Mouse (Mus musculus) urinary bladder, postnatal 4 days (tissue): ENCODE data around the gene Shisa7.
"Not testable (repeated sequence)": the region's sequence is repeated elsewhere in the genome, so short reads cannot be mapped to it uniquely, and the experiment has no call there.

ENCODE experiments used
- DNase-seq, 2 experiments: peaks; one replicate each; pipeline ENCODE4 v3.0.0; 2021 to 2022; ENCODE audit warnings: low spot score in 2 of 2

Gene Shisa7

DNA sequence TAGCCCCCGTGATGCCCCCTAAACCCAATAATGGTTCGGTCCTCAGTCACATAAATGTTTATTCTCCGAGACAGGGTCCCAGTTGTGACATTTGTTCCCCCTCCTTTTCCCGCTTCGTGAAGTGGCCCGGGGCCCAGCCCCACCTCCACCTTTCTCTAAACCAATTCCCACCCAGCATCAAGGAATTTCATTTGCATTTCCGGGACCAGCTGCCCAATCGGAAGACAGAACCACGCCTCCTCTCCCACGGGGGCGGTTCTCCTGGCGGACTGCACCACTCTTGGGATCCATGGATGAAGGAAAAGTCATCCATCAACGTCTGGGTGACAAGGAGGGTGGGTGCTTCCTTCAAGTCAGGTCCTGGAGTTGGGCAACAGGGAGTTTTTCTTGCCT, 417 bp upstream of the Shisa7 start:
- DNase-seq: peak in 1 of 2 experiments; percentile 53

DNA sequence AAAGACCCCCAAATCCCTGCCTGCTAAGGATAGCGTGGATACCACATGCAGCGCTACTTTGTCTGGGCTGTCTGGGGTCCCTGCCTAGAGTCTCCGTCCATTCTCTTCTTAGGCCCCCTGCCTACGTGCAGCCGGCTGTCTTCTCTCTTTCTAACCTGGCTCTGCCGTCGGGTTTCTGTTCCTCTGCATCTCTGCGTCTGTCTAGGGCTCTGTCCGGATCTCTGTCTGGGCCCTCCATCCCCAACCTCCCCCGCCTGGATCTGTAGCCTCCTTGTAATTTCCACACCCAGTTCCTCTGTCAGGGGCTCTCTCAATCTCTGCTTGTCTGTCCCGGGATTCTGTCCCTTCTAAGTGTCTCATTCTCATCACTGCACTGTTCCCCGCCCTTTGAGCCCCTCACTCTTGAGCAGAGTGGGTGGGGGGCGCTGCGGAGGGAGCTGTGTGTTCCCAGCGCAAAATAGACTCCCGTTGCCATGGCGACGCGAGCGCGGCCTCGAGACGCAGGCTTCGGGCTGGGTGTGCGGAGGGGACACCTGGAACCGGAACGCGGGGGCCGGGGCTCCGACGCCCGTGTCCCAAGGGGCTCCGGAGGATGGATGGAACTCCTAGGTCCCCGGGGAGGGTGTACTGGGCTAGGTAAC, 772 bp downstream of the Shisa7 start:
- DNase-seq: no peak

DNA sequence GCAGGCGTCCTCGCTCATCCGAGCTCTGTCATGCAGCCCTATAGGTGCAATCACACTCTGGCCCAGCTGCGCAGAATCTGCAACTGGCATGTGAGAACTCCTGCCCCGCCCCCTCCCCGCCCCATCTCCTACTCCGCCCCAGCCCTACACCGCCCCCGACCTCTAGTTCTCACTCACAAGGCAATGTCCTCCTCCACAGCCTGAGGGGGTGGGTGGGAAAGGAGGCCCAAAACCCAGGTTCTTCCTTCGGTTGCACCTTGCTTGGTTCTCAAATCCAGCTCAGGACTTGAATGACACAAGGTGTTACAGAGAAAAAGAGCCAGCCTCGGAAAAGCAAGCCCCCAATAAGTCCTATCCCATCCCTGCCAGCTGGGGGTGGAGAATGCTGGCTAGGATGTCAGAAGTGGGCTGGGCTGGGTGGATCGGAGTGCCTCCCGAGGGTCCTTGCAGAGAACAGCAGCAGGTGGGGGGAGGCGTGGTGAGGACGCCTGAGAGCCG, 1.8 kb downstream of the Shisa7 start:
- no peak for DNase-seq

DNA sequence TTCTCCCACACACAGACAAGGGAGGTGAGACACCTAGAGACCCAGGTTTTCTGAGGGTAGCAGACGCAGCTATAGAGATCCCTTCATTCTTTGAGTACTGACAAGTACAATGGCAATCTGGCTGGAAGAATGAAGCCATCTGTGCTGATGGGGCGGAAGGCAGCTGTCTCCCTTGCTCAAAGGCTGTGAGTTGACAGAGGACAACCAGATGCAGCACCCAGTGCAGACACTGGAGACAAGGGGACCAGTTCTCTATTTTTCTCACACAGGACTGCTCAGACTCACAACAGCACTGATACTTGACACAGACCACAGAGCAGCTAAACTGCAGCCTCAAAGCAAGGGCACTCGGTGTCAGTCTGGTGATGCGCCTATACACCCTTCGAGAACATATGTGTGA, 2.4 kb downstream of the Shisa7 start:
- DNase-seq: no peak

DNA sequence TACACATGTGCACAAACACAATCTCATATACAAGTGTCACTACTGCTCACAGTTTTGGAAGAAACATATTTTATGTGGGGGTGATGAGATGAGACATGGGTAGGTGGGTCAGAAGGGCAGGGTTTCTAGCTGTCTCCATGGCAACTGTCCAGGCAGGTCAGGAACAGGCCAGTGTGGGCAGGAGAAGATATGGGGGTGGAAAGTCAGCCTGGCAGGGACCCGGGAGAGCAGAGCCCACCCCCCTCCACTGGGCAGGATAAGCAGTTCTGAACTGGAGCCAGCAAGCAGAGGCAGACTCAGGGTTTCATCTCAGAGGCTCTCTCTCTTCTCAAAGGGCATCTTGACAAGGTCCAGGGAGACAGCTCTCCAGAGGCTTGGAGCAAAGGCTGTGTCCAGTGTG, 6.9 kb downstream of the Shisa7 start:
- no peak for DNase-seq

DNA sequence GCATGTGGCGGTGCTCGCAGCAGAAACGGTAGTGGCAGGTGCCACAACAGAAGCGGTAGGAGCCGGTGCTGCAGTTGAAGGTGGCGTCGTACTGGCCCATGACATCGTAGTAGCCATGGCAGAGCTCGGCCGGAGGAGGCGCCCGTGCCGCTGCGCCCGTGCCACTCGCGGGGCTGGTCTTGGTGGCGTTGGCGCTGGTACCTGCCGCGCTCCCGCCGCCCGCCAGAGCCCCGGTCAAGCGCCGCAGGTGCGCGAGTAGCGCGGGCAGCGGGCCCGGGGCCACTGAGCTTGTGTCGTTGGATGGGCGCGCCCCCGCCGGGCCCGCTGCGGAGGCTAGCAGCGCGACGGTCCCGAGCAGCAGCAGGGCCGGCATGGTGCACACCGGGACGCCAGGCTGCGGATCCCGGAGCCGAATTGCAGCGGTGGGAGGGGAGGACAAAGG, 8.1 kb downstream of the Shisa7 start:
- DNase-seq: peak in 1 of 2 experiments; percentile 47

DNA sequence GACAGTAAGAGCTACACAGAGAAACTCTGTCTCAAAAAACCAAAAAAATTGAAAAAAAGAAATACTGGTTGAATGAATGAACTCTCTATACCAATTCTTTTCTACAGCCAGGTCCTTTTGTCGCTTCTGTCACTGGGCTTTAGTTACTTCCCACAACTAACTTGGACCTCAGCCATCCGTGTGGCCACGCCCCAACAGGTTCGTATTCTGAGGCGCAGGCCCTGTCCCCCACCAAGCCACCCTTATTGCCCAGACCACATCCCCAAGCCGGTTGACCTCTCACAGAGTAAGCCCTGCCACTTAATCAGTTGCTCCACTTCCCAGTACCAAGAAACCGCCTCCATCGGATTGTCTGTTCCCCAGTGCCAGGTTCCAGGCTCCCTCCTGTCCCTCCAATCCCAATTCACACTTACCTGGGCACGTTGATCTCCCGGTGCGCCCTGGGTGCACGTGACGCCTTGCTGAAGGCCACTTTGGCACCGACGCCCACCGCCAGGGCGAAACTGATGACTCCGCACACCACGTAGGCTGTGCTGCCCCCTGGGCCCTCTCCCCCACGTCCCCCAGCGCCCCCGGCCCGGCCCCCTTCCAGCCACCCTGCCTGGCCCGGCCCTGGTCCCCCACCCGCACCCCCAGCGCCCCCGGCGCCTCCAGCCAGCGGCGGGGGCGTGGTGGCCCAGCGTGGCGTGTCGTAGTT, 8.7 kb downstream of the Shisa7 start:
- no peak for DNase-seq

DNA sequence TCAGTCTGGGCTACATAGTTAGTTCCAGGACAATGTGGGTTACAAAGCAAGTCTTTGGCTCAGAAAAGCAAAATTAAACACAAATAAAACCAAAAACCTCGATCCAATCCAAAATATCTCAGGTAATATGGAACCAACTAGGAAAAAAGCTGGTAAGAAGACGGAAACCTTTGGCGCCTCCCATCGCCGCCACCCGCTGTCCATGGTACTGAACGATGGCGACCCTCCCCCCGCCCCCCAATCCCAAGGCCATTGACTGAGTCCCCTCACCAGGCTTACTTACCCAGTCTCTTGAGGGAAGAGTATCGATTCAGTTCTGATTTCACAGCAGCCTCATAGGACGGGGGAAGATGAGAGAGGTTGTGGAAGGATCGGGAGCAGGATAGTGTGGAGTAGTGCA, 14.0 kb downstream of the Shisa7 start:
- no peak for DNase-seq

DNA sequence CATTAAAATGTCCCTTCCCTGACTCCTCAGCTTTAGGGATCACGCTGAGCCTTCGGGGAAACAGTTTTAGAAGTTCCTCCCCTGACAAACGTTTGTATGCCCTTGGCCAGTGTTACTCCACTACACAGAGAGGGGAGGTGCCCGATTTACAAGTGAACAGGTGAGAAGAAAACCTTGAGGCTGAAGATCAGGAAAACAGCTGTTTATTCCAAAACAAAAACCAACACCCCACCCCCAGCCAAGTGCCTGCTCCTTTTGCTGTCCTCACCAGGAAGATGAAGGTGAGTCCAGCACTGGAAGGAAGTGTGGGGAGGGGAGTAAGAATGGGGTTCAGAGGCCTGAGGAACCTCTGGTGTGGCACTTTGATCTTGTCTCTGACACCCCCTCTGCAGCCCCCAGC, 19.1 kb downstream of the Shisa7 start:
- no peak for DNase-seq

DNA sequence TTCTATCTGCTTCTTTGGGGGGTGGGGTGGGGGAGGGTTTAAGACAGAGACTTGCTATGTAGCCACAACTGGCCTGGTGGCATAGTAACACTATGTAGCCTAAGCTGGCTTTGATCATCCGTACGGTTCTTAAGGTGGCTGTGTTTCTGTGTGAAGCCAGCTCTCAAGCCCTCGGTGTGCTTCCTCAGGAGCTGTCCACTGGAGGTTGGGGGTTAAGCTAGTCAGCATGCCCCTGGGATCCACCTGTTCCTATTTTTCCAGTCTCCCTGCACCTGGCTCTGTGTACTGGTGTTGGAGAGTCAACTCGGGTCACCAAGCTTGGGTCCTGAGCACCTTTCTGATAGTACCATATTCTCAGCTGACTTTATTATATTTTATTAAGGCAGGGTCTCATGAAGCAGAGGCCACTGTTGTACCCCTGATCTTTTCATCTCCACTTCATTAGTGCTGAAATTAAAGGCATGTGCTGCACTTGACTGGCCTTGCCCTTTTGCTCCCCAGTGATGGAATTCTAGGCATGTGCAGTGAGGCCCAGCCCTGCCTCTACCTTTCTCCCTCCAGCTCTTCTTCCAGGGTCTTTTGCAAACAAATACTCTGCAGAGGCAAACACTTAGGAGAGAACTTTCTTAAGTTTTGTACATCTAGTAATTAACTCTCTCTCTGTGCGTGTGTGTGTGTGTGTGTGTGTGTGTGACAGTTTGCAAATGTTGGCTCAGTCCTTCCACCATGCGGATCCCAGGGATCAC, 22.2 kb downstream of the Shisa7 start:
- DNase-seq: no peak

DNA sequence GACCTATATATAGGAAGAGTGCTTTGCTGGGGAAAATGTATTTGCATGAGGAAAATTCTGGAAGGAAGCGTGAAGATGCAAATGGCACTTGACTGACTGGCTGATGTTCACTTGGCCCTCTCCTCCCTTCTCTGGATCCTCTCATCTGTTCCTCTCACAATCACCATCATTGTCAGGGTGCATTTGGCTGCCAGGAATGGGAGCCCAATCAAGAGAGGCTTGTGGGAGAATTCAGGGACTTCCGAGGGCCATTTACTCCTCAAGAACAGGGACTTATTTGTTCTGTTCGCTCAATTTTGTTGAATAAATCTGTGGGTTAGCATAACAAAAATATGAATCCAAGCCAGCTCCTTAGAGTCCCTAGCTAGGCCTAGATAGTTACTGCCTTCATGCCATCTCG, 22.8 kb downstream of the Shisa7 start:
- DNase-seq: no peak

DNA sequence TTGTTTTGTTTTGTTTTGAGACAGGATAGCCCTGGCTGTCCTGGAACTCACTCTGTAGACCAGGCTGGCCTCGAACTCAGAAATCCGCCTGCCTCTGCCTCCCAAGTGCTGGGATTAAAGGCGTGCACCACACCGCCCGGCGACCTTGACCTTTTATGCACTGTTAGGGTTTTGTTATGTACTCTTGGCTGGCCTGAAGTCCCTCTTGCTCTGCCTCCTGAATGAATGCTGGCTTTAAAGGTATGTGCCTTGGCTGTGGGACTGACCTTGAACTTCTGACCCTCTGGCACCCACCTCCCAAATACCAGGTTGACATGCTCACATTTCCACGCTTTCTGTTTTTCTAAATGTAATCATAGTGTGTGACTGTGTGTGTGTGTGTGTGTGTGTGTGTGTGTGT, 23.6 kb downstream of the Shisa7 start:
- not testable (repeated sequence) for DNase-seq

DNA sequence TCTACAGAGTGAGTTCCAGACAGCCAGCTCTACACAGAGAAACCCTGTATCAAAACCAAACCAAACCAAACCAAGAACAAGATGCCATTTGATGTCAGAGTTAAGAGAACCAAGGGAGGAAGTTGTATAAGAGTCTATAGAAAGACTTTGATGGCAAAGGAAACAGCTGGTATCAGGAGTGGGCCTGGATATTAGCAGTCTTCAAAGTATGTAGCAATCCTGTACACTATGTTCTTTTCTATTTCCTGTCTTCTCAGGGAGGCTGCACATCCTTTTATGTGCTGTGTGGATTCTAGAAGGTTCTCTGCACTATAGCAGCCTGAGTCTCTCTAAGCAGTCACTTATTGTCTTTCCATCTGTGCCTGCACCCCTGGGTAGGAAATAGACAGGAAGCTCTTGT, 27.9 kb downstream of the Shisa7 start:
- no peak for DNase-seq

DNA sequence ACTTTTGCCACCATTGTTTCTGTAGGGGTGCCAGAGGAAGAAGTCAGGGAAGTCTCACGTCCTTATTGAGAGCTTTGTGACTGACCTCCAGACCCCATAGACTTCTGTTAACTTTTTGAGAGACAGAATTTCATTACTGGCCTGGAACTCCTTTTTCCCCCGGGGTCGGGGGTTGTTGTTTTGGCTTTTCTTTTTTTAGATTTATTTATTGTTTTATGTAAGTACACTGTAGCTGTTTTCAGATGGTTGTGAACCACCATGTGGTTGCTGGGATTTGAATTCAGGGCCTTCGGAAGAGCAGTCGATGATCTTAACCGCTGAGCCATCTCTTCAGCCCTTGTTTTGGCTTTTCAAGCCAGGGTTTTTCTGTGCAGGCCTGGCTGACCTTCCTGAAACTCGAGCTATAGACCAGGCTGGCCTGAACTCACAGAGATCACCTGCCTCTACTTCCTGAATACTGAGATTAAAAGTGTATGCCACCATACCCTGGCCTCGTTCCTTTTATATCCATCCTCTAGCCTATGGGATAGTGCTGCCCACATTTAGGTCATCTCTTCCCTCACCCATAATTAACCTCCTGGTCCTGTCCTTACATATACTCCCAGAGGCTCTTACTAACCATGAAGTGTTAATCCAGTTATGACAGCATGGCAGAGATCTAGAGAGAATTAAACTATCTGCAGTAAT, 31.2 kb downstream of the Shisa7 start:
- DNase-seq: no peak

DNA sequence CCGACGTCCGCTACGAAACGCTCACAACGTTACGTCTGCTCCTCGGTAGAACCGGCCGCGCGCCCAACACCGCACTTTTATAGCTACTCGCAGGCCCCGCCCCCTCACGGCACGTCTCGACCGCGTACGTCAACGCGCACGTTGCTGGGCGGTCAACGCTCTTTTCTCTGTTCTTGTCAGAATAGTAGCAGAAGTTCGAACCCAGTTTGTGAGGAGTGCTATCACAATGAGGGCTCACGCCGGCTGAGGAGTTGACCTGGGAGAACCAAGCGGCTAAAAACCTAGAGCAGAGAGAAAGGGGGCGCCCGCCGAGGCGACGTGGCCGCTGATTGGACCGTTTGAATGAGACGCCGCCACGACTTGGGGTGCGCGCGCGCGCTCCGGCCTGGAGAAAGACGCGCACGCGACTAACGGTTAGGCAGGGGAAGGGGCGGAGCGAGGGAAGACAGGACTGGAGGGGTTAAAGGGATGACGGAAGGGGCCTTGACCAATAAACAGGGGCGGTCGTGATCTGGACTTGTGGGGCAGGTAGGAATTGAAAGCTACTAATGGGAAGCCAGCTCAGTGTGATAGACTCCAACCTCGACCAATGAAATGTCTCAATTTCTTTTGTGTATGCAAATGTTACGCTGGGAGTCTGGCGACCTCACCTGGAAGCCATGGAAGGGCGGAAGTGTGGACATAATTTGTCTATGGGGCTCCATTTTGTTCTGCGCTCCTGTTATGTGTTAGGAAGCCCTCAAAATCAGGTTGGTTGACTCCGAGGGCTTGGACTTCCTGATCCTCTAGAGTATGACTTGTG, 32.0 kb downstream of the Shisa7 start, which contains the start of gene Ube2s:
TSS of gene Ube2s (minus strand) at position 288 of the 802 bp plus-strand sequence.
- peak; percentile 98 to 99 for DNase-seq

DNA sequence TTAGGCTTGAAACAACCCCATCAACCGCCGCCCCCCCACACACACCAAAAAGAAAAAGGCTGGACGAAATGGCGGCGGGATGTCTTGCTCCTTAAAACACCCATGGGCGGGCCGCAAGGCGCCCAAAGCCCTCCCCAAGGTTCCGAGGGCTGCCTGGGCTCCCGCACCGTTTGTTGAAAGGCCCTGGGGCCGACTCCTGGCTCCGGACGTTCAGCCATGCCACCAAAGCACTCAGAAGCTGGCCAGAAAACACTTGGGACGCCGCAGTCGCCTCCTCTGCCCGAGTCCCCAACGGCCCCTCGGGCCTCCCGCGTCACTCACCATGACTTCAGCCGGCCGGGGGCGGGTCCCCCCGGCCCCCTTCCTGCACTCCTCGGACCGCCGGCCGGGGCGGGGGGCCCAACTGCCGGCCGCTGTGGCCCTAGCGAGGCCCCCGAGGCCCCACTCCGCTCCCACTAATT, 32.6 kb downstream of the Shisa7 start:
- DNase-seq: no peak

DNA sequence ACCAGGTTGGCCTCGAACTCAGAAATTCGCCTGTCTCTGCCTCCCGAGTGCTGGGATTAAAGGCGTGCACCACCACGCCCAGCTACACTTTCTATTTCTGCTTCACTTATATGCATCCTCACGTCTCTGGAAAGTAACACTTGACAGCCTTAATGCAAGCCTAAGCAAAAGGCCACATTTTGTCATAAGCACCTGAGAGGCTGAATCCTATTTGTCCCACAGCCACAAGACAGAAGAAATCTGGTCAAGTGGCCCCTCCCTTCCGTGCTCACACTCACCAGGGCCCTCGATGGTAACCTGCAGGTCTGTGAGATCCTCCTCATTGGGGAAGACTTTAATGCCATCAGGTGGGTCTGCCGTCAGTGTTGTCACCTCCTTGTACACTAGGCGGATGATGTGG, 33.4 kb downstream of the Shisa7 start:
- not testable (repeated sequence) for DNase-seq

DNA sequence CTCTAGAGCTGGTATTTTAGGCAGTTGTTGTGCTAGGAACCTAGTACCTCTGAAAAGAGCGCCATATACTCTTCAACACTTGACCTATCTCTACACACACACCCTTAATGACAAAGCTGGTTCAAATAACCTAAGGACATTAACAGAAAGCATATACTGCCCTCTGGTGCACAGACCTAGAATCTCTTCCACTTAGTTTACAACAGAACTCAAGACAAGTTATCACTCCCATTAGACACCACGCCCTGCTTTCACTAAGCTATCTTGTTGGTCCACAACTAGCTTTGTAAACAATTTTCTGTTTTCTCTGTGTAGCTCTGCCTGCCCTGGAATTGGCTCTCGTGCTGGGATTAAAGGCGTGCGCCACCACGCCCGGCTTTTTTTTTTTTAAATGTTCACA, 37.8 kb downstream of the Shisa7 start:
- DNase-seq: no peak

DNA sequence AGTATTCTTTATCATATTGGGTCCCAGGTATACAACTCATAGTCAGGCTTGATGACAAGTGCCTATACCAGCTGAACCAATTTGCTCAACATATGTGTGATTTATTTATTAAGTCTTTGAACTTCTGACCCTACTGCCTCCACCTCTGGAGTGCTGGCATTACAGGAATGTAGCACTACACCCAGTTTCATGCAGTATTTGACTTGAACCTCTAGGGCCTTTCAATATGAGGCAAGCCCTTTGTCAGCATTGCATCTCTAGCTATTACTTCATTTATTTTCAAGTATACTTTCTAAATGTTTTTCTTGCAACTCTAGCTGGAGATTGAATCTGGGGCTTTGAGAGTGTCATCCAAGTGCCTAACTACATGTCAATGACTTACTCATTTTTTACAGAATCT, 42.2 kb downstream of the Shisa7 start:
- no peak for DNase-seq

DNA sequence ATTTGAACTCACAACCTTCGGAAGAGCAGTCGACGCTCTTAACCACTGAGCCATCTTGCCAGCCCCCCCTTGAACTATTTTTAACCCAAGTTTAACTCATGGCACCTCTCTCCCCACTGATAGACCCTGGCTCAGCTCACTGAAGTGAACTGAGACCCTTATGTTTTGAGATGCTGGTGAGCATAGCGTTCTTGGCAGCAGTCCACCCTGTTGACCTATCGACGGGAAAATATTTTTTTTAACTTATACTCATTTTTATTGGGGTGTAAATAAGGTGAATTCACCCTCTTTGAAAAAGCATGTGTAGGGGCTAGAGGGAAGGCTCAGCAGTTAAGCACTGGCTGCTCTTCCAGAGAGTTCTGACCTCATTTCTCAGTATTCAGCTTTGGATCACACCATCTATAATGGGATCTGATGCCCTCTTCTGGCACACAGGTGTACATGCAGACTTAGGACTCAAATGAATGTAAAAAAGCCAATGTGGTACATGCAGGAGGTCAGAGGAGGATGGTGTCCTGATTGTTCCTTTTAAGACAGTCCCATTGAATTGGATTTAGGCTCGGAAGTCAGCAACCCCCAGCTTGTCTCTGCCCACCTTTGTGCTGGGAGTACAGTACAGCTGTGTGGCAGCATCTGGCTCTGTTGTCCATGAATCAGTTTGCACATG, 48.6 kb downstream of the Shisa7 start:
- no peak for DNase-seq
